Mouse (Mus musculus) liver, postnatal 0 days (tissue): ENCODE data around the gene Nubp1. TPM values are rescaled to one million over a fixed set of nuclear protein-coding genes. Genes with fewer than 3 reads are reported as not detected.

Source experiments
- ATAC-seq: fragments of 200-750 bp; cut with Nextera tagmentation; 2 replicates; pipeline ENCODE4 v1.8.0; 2017; ENCODE audit warnings: mild to moderate bottlenecking, moderate library complexity
- DNase-seq: peaks from one replicate; pipeline ENCODE4 v3.0.0-alpha.2; 2016
- H3K27ac ChIP-seq: fragments of 300-500 bp; sonication (generic); 2 replicates; pipeline ENCODE4 v1.5.1; 2014; ENCODE audit warnings: antibody characterized with exemption, moderate library complexity, mild to moderate bottlenecking, low read depth
- H3K27me3 ChIP-seq: fragments of 300-500 bp; sonication (generic); 2 replicates; pipeline ENCODE4 v1.6.1; 2014; ENCODE audit warnings: low read length, control low read depth, mixed read lengths; ENCODE audit not compliant: insufficient read depth
- H3K36me3 ChIP-seq: fragments of 300-500 bp; sonication (generic); replicated peaks from 2 replicates; pipeline ENCODE4 v1.6.1; 2014; ENCODE audit warnings: mild to moderate bottlenecking, control low read depth, low read length, moderate library complexity, mixed read lengths; ENCODE audit not compliant: insufficient read depth
- H3K4me1 ChIP-seq: fragments of 300-500 bp; sonication (generic); 2 replicates; pipeline ENCODE4 v1.6.1; 2014; ENCODE audit warnings: antibody characterized with exemption, mild to moderate bottlenecking, control low read depth; ENCODE audit not compliant: insufficient read depth
- H3K4me2 ChIP-seq: fragments of 300-500 bp; sonication (generic); 2 replicates; pipeline ENCODE4 v1.6.1; 2014; ENCODE audit warnings: low read depth, mild to moderate bottlenecking, low read length, moderate library complexity, mixed read lengths
- H3K4me3 ChIP-seq: fragments of 300-500 bp; sonication (generic); 2 replicates; pipeline ENCODE4 v1.5.1; 2014; ENCODE audit warnings: low read depth, low read length
- H3K9ac ChIP-seq: fragments of 300-500 bp; sonication (generic); replicated peaks from 2 replicates; pipeline ENCODE4 v1.6.1; 2014; ENCODE audit warnings: mild to moderate bottlenecking, moderate library complexity
- H3K9me3 ChIP-seq: fragments of 300-500 bp; sonication (generic); 2 replicates; pipeline ENCODE4 v1.6.1; 2016; ENCODE audit warnings: mild to moderate bottlenecking, control low read depth, low read length, mixed read lengths
- CTCF ChIP-seq: sonication (generic); IDR thresholded peaks from 2 replicates; pipeline ENCODE4 v1.5.1; 2016; ENCODE audit warnings: antibody characterized with exemption, low read depth
- EP300 ChIP-seq: IDR thresholded peaks from 2 replicates; pipeline ENCODE4 v1.6.1; 2016; ENCODE audit warnings: antibody characterized with exemption, low read depth, mild to moderate bottlenecking
- WGBS: fragments of 180-500 bp; shearing (Covaris S2); extraction: QIAGEN DNeasy Blood & Tissue Kit; methylation state at CpG from one replicate; pipeline ENCODE4 v1.1.7; 2014; ENCODE audit not compliant: insufficient replicate concordance; 5-methylcytosine and 5-hydroxymethylcytosine counted together
- polyA plus RNA-seq: library from polyadenylated mRNA; unstranded; fragments of >200 nt; fragmentation: Nextera tagmentation; extraction: Ambion mirVana; gene quantifications from 2 replicates; pipeline ENCODE4 v1.2.1, GENCODE M21; 2015

Gene Nubp1
- polyA plus RNA-seq, 1 experiment from 2014 or later: 24.3 TPM

GRCm38 (mm10) chr16:10453872-10454582 lies 42.3 kb downstream of the Nubp1 start:
- DNase-seq (no peak), ATAC-seq (no peak)
- H3K4me2 ChIP-seq: no peak overlapping the region
- no peaks in the 10 kb centered on the region for H3K9me3 ChIP-seq
- TF ChIP-seq EP300: no peak
- TF ChIP-seq CTCF: no peak
- no peaks in the 10 kb centered on the region for H3K36me3 ChIP-seq
- WGBS: 62% methylated on average over 6 of the region's 6 CpGs
- H3K27me3 ChIP-seq: no peaks in the 10 kb centered on the region
- no peak overlapping the region for H3K9ac ChIP-seq
- no peak overlapping the region for H3K27ac ChIP-seq
- no peak overlapping the region for H3K4me3 ChIP-seq
- peaks cover 32% of the 10 kb centered on the region for H3K4me1 ChIP-seq

GRCm38 (mm10) chr16:10454583-10454974 lies 42.8 kb downstream of the Nubp1 start:
- DNase-seq (no peak), ATAC-seq (no peak)
- Histone ChIP-seq H3K36me3 (no peaks in the 10 kb centered on the region), H3K4me1 (peaks cover 28% of the 10 kb centered on the region), H3K9me3 (no peaks in the 10 kb centered on the region), H3K27me3 (no peaks in the 10 kb centered on the region), H3K9ac (no peak overlapping the region), H3K4me3 (no peak overlapping the region), H3K4me2 (no peak overlapping the region), H3K27ac (no peak overlapping the region)
- 46% methylated on average over 3 of the region's 3 CpGs for WGBS
- TF ChIP-seq EP300 (no peak), CTCF (no peak)

DNA sequence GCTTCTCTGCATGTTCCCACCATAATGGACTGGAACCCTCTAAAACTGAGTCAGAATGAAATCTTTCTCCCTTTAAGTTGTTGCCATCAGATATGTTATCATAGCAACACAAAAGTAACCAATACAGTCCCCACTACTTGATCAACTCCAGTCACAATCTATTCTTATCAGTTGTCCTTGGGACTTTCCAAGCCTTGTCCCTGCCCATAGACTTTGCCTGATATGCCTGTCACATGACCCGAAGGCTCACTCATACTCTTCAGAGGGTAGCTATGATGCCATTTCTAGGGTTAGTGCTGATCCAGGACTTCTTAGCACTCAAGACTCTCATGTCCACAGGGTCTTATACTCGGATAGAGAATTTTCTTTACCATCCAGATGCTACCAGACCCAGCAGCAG lies 48.4 kb downstream of the Nubp1 start:
- no peak for DNase-seq
- no peak for TF ChIP-seq EP300
- WGBS: 59% methylated on average over 2 of the region's 2 CpGs
- H3K9me3 ChIP-seq: no peaks in the 10 kb centered on the region
- H3K36me3 ChIP-seq: no peaks in the 10 kb centered on the region
- no peak overlapping the region for H3K27ac ChIP-seq
- no peak for ATAC-seq
- H3K4me1 ChIP-seq: no peaks in the 10 kb centered on the region
- H3K27me3 ChIP-seq: no peaks in the 10 kb centered on the region
- no peak overlapping the region for H3K4me3 ChIP-seq
- H3K4me2 ChIP-seq: no peak overlapping the region
- H3K9ac ChIP-seq: no peak overlapping the region

GRCm38 (mm10) chr16:10461178-10461577 lies 49.4 kb downstream of the Nubp1 start:
- no peak overlapping the region for H3K9ac ChIP-seq
- TF ChIP-seq EP300: no peak
- no peak for TF ChIP-seq CTCF
- no peak overlapping the region for H3K4me3 ChIP-seq
- 45% methylated on average over 2 of the region's 2 CpGs for WGBS
- ATAC-seq (no peak), DNase-seq (no peak)
- no peak overlapping the region for H3K4me2 ChIP-seq
- no peaks in the 10 kb centered on the region for H3K27me3 ChIP-seq
- H3K9me3 ChIP-seq: no peaks in the 10 kb centered on the region
- no peaks in the 10 kb centered on the region for H3K36me3 ChIP-seq
- H3K27ac ChIP-seq: no peak overlapping the region
- no peaks in the 10 kb centered on the region for H3K4me1 ChIP-seq

GRCm38 (mm10) chr16:10465011-10465681 lies 53.4 kb downstream of the Nubp1 start:
- WGBS: 31% methylated on average over 4 of the region's 4 CpGs
- peak overlapping the region; percentile 70 for H3K27ac ChIP-seq
- TF ChIP-seq CTCF: no peak
- TF ChIP-seq EP300: no peak
- H3K36me3 ChIP-seq: no peaks in the 10 kb centered on the region
- ATAC-seq (peak; percentile 88), DNase-seq (peak; percentile 30)
- H3K9me3 ChIP-seq: no peaks in the 10 kb centered on the region
- no peak overlapping the region for H3K9ac ChIP-seq
- no peaks in the 10 kb centered on the region for H3K4me1 ChIP-seq
- no peaks in the 10 kb centered on the region for H3K27me3 ChIP-seq
- no peak overlapping the region for H3K4me3 ChIP-seq
- peak overlapping the region; percentile 4; the same call in 1 of the 2 replicates for H3K4me2 ChIP-seq

GRCm38 (mm10) chr16:10467391-10468107 lies 55.8 kb downstream of the Nubp1 start:
- 48% methylated on average over 11 of the region's 11 CpGs for WGBS
- DNase-seq: no peak
- ATAC-seq: no peak

More at GRCm38 (mm10) chr16:10467391-10468107, 55.8 kb downstream of the Nubp1 start:
- Histone ChIP-seq H3K27ac (no peak overlapping the region), H3K9me3 (no peaks in the 10 kb centered on the region), H3K27me3 (no peaks in the 10 kb centered on the region), H3K9ac (no peak overlapping the region), H3K4me2 (no peak overlapping the region), H3K4me3 (no peak overlapping the region), H3K36me3 (no peaks in the 10 kb centered on the region), H3K4me1 (no peaks in the 10 kb centered on the region)
- TF ChIP-seq CTCF (no peak), EP300 (no peak)
